Mouse (Mus musculus) CD4-positive, CD25-positive, alpha-beta regulatory T cell, adult 4 months (primary cell): ENCODE measurements around the gene 0610009B22Rik. TPM values are rescaled to one million over a fixed set of nuclear protein-coding genes. Genes with fewer than 3 reads are reported as not detected.
"Not testable (repeated sequence)": the region's sequence is repeated elsewhere in the genome, so short reads cannot be mapped to it uniquely, and the experiment has no call there.

Experiments
- ATAC-seq: one replicate; pipeline ENCODE4 v1.8.0; 2017
- polyA plus RNA-seq, 2 experiments: library from polyadenylated mRNA; unstranded; fragments of 100-300 nt; shearing (Covaris generic); gene quantifications; one replicate each; pipeline ENCODE4 v1.2.1; 2017

The 0610009B22Rik gene
- polyA plus RNA-seq, result 10 to 100 TPM; 19.9 to 20.3 TPM

DNA sequence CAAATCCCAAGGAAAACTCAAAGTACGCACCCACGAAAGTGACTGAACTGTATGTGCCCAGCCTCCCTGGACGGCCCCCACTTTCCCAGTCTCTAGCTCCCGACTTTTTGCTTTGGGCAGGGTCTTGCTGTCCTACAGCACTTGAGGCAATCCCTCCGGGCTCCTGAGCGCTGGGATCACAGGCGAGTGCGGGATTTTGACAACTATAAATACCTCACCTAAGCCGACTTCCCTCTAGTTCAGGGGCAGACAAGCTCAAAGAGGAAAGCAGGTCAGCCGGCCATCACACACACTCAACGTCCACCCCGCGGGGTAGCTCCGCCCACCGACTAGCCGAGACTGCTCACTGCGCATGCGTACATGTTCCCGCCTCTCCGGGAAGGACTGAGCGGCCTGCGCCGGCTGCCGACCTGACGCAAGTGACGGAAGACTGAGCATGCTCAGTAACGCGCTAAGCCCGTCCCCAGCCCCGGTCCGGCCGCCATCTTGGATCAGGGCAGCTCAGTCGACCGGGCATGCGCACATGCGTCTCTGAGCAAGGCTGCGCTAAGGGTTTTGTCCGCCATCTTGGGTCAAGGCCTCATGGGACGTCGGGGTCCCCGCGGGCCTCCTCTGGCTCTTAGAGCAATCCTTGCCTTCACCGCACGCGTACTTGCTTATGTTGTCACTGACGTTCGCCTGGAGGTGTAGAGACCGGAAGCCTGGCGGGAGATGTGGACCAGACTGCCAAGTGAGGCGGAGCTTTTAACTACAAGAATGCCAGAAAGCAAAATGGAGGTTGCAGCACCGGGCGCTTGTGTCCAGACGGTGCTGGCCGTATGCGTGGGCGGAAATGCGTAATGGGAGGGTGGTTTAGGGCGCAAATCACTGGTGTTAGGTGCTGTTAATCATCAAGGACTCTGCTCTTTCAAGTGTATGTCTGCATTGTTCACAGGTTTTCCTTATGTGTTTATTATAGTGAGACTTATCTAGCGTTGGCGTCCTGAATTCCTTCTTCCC is at the start of gene 0610009B22Rik:
Gene 0610009B22Rik (minus strand): TSS at position 545 of the 999 bp plus-strand sequence.
- ATAC-seq, result peak; percentile 91

DNA sequence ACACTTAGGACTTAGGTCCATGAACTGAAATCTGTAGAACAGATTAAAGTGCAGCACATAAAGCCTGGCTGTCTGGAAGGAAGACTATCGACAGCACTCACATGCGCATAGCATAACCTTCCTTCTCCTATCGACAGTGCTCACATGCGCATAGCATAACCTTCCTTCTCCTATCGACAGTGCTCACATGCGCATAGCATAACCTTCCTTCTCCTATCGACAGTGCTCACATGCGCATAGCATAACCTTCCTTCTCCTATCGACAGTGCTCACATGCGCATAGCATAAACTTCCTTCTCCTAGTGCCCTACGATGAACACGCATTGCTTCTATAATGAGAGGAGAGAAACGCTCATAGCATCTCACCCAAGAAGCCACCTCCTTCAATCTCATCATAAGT is 45.5 kb upstream of the 0610009B22Rik start:
- not testable (repeated sequence) for ATAC-seq

DNA sequence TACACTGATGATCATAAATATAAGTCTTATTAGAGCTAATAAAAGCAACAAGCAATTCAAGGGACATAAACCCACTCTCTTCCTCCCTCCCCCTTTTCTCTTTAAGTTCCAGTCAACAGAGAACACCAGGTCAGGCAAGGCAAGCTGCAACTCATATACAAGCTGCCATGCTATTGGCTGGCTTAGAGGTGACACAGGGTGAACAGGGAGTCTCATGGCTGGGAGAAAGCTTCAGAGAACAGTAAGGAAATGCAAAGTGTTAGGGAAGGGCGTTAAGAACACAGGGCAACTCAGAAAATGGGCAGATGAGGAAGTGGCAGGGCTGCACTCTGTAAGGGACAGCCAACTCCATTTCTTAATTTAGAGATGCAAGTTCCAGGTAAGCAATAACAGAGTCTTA is 44.2 kb upstream of the 0610009B22Rik start:
- ATAC-seq, result no peak

GRCm38 (mm10) chr11:51721066-51721465 is 32.4 kb upstream of the 0610009B22Rik start:
- ATAC-seq, result no peak

DNA sequence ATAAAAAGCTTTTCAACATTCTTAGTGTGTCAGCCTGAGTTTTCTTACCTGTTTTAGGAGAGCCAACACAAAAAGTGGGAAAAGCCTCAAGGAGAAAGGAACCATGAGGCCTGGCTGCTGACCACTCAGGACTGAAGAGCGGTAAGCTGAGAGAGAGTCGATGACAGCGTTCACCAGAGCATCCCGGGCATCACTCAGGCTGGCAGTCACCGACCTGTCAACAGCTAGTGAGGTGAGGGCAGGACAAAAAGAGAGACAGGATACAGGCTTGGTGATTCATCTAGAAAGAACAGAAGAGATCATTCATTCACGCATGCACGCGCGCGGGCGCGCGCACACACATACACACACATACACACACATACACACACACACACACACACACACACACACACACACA is 18.4 kb upstream of the 0610009B22Rik start:
- no peak for ATAC-seq

DNA sequence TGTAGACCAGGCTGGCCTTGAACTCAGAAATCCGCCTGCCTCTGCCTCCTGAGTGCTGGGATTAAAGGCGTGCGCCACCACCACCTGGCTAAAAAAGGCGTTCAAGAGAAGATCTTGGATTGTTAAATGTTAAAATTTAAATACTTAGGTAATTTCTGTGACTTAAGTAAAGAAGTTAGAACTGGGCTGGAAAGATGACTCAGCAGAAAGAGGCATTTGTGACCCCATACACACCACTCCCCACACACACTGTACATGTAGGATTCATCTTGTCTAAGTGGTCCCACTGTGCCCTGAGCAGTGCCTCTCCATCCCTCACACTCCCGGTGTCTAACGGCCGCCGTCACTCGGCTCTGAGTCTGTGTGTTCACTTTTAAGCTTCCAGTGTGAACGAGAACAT is 17.8 kb upstream of the 0610009B22Rik start:
- no peak for ATAC-seq

- no peak for ATAC-seq
Measured at GRCm38 (mm10) chr11:51703379-51703998, 14.8 kb upstream of the 0610009B22Rik start.

DNA sequence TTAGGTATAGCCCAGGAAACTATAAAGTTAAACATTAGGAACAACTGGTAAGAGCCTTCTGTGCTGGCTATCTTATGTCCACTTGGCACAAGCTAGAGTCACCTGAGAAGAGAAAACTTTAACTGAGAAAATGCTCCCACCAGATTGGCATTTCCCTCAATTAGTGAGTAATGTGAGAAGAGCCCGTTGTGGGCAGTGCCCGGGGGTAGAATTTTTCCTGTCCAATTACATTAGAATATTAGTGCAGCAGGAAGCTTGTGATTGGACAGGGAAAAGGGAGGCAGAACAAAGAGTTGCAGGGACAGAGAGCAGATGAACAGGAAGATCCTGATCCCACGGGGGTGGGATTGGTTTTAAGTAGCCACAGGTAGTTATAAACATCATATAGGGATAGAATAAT is 14.2 kb upstream of the 0610009B22Rik start:
- ATAC-seq, result no peak

- no peak for ATAC-seq
Measured at GRCm38 (mm10) chr11:51694984-51695383, 6.3 kb upstream of the 0610009B22Rik start.

- ATAC-seq, result not testable (repeated sequence)
Measured at GRCm38 (mm10) chr11:51690597-51690996, 1.9 kb upstream of the 0610009B22Rik start.

DNA sequence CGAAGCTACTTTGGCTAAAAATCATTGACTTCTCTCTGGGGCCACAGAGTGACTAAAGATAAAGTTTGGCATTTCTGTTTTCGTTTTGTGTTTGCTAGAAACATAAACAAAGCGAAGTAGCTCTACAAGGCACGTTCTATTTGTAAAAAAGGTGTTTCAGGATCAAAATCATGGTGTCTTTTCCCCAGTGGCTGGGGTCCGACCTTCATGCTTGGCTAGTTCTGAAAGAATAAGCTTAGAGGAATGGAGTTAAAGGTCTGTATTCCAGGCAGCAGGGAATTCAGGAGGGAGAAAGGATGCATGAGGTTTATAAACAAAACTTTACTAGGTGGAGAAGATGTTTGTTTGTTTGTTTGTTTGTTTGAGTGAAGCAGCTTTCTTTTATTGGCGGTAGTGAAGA is 669 bp upstream of the 0610009B22Rik start:
- ATAC-seq, result no peak

DNA sequence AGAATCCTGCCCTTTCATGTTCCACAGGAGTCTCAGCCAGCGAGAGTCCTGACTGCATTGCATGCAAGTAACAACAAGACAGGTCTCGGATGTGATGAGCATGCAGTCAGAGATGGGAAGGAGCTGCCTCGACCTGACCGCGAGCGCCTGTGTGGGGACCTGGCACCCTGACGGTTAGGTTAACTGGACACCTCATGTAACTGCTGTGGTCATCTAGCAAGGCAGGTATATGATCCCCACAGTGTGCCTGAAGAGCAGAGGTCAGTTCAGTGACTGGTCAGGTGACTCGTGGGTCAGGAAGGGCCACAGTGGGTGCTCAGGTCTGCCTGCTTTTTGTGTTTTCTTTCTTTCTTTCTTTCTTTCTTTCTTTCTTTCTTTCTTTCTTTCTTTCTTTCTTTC is 6.7 kb downstream of the 0610009B22Rik start:
- ATAC-seq, result no peak

GRCm38 (mm10) chr11:51681324-51681975 is 7.2 kb downstream of the 0610009B22Rik start:
- ATAC-seq, result peak; percentile 74

DNA sequence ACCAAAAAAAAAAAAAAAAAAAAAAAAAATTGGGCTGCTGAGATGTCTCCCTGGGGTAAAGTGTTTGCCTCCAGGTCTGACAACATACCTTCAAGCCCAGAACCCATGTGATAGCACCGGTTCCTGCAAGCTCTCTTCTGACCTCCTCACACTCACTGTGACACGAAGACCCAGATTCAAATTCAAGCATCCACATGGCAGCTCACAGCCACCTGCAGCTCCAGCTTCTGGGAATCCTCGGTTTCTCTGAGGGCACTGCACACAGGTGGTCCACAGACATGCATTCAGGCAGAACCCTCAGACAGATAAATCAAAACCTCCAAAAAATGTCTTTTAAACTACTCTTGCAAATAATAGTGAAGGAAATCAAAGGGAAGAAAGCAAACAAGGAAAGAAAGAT is 9.2 kb downstream of the 0610009B22Rik start:
- ATAC-seq, result no peak

DNA sequence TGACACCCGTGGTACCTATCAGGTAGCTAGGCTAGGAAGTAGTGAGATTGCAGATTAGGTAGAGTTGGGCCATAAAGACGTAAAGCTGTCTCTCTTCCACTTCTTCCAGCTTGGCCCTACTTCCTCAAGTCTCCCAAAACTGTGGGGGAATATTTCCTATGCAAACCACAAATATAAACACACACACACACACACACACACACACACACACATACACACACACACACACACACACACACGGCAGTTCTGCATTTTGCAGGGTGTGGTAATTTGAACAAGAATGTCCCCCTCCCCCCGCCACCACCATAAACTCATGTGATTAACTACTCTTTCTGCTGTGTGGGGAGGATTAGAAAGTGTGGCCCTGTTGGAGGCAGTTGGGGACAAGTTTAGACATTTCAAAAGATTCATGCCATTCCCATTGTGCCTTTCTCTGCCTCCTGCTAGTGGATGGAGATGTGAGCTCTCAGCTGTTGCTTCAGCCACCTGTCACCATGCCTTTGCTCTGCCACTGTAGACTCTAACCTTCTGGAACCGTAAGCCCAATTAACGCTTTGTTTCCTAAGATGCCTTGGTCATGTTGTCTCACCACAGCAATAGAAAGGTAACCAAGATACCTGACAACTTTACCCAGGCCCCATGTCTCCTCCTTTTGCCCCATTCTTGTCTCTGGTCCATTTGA is 10.8 kb downstream of the 0610009B22Rik start:
- no peak for ATAC-seq

DNA sequence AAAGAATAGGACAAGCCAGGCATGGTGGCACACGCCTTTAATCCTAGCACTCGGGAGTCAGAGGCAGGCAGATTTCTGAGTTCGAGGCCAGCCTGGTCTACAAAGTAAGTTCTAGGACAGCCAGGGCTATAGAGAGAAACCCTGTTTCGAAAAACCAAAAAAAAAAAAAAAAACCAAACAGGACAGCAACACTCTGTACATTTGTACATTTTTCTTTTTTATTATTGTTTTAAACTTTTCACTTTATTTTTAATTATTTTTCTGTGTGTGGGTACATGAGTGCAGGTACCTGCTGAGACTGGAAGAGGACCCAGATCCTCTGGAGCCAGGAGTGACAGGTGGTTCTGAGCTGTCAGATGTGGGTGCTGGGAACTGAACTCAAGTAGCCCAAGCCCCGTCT is 13.3 kb downstream of the 0610009B22Rik start:
- ATAC-seq, result no peak

DNA sequence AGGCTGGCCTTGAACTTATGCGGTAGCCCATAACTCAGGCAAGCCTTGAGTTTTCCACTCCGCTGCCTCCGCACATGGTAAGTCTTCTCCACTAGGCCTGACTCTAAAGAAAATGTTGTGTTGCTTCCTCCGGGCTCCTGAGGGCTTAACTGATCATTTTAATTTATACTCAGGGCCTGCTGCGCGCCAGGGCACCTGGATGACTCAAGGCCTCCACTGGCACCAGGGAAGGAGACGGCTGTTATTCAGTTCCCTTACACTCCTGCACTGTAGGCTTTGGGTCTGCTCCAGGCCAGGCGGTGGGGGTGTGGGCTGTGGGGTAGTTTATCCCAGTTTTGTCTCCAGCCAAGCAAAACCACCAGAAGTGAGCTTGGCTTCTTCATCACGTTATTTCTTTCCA is 15.4 kb downstream of the 0610009B22Rik start:
- ATAC-seq, result no peak

DNA sequence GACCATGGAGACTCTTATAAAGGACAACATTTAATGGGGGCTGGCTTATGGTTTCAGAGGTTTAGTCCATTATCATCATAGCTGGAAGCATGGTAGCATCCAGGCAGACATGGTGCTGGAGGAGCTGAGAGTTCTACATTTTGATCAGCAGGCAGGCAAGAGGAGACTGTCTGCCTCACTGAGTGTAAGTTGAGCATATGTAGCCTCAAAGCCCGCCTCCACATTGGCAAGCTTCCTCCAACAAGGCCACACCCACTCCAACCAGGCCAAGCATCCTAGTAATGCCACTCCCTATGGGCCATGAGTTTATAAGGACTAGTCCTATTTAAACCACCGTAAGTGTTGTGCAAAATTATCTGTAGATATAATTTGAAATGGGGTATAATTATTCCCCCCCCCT is 17.3 kb downstream of the 0610009B22Rik start:
- ATAC-seq, result no peak

- no peak for ATAC-seq
Measured at GRCm38 (mm10) chr11:51670846-51671245, 17.8 kb downstream of the 0610009B22Rik start.

GRCm38 (mm10) chr11:51664747-51665146 is 23.9 kb downstream of the 0610009B22Rik start:
- ATAC-seq, result not testable (repeated sequence)

GRCm38 (mm10) chr11:51662632-51663031 is 26.0 kb downstream of the 0610009B22Rik start:
- no peak for ATAC-seq

- no peak for ATAC-seq
Measured at GRCm38 (mm10) chr11:51661867-51662365, 26.8 kb downstream of the 0610009B22Rik start.
